Comparison of ENCODE assay signal across 19 mouse cellular contexts in the genomic region with DNA sequence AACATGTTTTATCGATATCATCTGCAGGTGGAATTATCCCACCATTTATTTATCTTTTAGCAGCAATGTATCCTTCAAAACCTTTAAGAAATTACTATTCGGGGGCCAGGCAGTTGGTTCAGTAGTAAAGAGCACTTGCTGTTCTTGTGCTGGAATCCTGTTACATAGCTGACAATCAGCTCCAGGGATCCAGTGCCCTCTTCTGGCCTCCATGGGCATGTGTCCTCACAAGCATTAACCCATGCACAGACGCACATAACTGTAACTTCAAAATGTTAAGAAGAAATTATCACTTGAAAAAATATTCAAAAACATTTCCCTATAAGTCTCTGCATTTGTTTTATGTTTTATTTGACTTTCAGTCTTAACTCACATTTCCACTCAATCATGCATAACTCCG.
DNase-seq lines count a peak whose midpoint lies in the region; ATAC-seq and TF ChIP-seq lines count a peak whose summit lies in the region.
"Had no signal": no experiment of that assay in that cellular context is flagged by ENCODE, and none has a peak within 500 bp of the region (broad histone marks: within the 10 kb centered on the region; RNA-seq: fewer than 3 reads in every experiment).

No protein-coding gene starts in this region.

- peak; percentile 15; the same call in 1 of the 2 replicates for TF ChIP-seq CTCF in liver, embryonic 14.5 days (IDR thresholded peaks at IDR 0.05; ENCODE audit: low read depth)

- no peak overlapping the region for H3K9ac ChIP-seq in liver, embryonic 14.5 days (replicated peaks)
- H3K9ac ChIP-seq in embryonic facial prominence, embryonic 11.5 days (replicated peaks; ENCODE audit: low read length), result no peak overlapping the region
- H3K9ac ChIP-seq: limb, embryonic 15.5 days; stomach, embryonic 15.5 days had no signal

- no peak overlapping the region for H3K4me3 ChIP-seq in liver, embryonic 14.5 days (ENCODE audit: insufficient read depth in 1 of 2, low read depth in 2 of 2, low read length in 2 of 2)
- H3K4me3 ChIP-seq in embryonic facial prominence, embryonic 11.5 days (ENCODE audit: low read depth, low read length), result no peak overlapping the region
- H3K4me3 ChIP-seq: forebrain, embryonic 10.5 days; limb, embryonic 15.5 days; stomach, embryonic 15.5 days had no signal

- 70% methylated on average over 4 of the region's 4 CpGs for WGBS in liver, embryonic 14.5 days (ENCODE audit: insufficient replicate concordance)
- 91% methylated on average over 4 of the region's 4 CpGs for WGBS in embryonic facial prominence, embryonic 11.5 days

- no peaks in the 10 kb centered on the region for H3K4me1 ChIP-seq in liver, embryonic 14.5 days (replicated peaks; ENCODE audit: control insufficient read depth in 2 of 2, insufficient read depth in 2 of 2, low read length in 1 of 2)
- H3K4me1 ChIP-seq in embryonic facial prominence, embryonic 11.5 days (ENCODE audit: control insufficient read depth, insufficient read depth, low read length), result no peaks in the 10 kb centered on the region
- H3K4me1 ChIP-seq: forebrain, embryonic 10.5 days; limb, embryonic 15.5 days; stomach, embryonic 15.5 days had no signal

- no peak for TF ChIP-seq EP300 in liver, embryonic 14.5 days (IDR thresholded peaks at IDR 0.05; ENCODE audit: low read depth)

- H3K9me3 ChIP-seq in liver, embryonic 14.5 days (ENCODE audit: control insufficient read depth, low read length), result no peaks in the 10 kb centered on the region
- H3K9me3 ChIP-seq in embryonic facial prominence, embryonic 11.5 days (replicated peaks; ENCODE audit: control insufficient read depth, low read length), result no peaks in the 10 kb centered on the region
- H3K9me3 ChIP-seq: forebrain, embryonic 10.5 days; limb, embryonic 15.5 days; stomach, embryonic 15.5 days had no signal

- H3K4me2 ChIP-seq in liver, embryonic 14.5 days (ENCODE audit: low read depth), result no peak overlapping the region
- H3K4me2 ChIP-seq in embryonic facial prominence, embryonic 11.5 days (ENCODE audit: low read depth, low read length), result no peak overlapping the region
- H3K4me2 ChIP-seq: limb, embryonic 15.5 days; midbrain, embryonic 11.5 days; stomach, embryonic 15.5 days had no signal

- intact Hi-C loops in heart, postnatal 14 days (cut with DNase I), result no loop called here

- peak; percentile 12 for DNase-seq in heart, adult 11 months
- DNase-seq in heart, postnatal 14 days, result no peak
- no peak for DNase-seq in liver, embryonic 14.5 days (ENCODE audit: low read depth in 3 of 3, low spot score in 3 of 3)
- no peak for DNase-seq in liver
- peak; percentile 57 for DNase-seq in ES-CJ7 (ENCODE audit: low read depth, low spot score)
- peak; percentile 17 for DNase-seq in embryonic facial prominence, embryonic 11.5 days (ENCODE audit: low spot score)
- no peak for DNase-seq in frontal cortex, postnatal 25 days (ENCODE audit: low spot score in 2 of 2)
- DNase-seq: adrenal gland, postnatal 25 days; B cell, adult 2 months; heart, adult 18-20 months; heart, postnatal 10 days; spleen, adult 18-20 months; thymus, postnatal 14 days had no signal

- ATAC-seq in liver, embryonic 14.5 days (ENCODE audit: insufficient read depth), result no peak
- ATAC-seq in embryonic facial prominence, embryonic 11.5 days (replicated peaks; ENCODE audit: insufficient number of reproducible peaks, low FRiP score, low TSS enrichment, low read depth), result no peak
- ATAC-seq: activated CD4-positive, CD25-positive, alpha-beta regulatory T cell, adult 4 months; hindbrain, embryonic 16.5 days had no signal

- no peaks in the 10 kb centered on the region for H3K36me3 ChIP-seq in liver, embryonic 14.5 days (replicated peaks; ENCODE audit: control insufficient read depth, insufficient read depth, low read depth)
- no peaks in the 10 kb centered on the region for H3K36me3 ChIP-seq in embryonic facial prominence, embryonic 11.5 days (replicated peaks; ENCODE audit: control insufficient read depth, insufficient read depth, low read depth, low read length)
- H3K36me3 ChIP-seq: forebrain, embryonic 10.5 days; limb, embryonic 15.5 days; stomach, embryonic 15.5 days had no signal

- H3K27me3 ChIP-seq in liver, embryonic 14.5 days (ENCODE audit: control insufficient read depth, insufficient read depth, low read length), result no peaks in the 10 kb centered on the region
- no peaks in the 10 kb centered on the region for H3K27me3 ChIP-seq in embryonic facial prominence, embryonic 11.5 days (ENCODE audit: control insufficient read depth, insufficient read depth, low read length)
- H3K27me3 ChIP-seq: limb, embryonic 15.5 days; stomach, embryonic 15.5 days had no signal

- H3K27ac ChIP-seq in liver, embryonic 14.5 days, result no peak overlapping the region
- no peak overlapping the region for H3K27ac ChIP-seq in embryonic facial prominence, embryonic 11.5 days (replicated peaks; ENCODE audit: low read depth, low read length)
- H3K27ac ChIP-seq: forebrain, embryonic 10.5 days; limb, embryonic 15.5 days; stomach, embryonic 15.5 days had no signal

Comparison
In these comparisons a context has a peak if more than half of its experiments do, and no peak if none do; other contexts are left out.
1. DNase-seq: peak in heart, adult 11 months (single experiment), ES-CJ7 (single experiment) and embryonic facial prominence, embryonic 11.5 days (single experiment); none in heart, postnatal 14 days (0 of 2), liver, embryonic 14.5 days (0 of 3), liver (single experiment) and frontal cortex, postnatal 25 days (0 of 2).